Mouse (Mus musculus): ENCODE results near the gene Ncoa7. TPM values are rescaled to one million over a fixed set of nuclear protein-coding genes. Genes with fewer than 3 reads are reported as not detected.

Gene Ncoa7
- 12.1 and 14.4 TPM in 2 replicates for polyA plus RNA-seq (2014; fragmentation: Nextera tagmentation; extraction: Ambion mirVana)

DNA sequence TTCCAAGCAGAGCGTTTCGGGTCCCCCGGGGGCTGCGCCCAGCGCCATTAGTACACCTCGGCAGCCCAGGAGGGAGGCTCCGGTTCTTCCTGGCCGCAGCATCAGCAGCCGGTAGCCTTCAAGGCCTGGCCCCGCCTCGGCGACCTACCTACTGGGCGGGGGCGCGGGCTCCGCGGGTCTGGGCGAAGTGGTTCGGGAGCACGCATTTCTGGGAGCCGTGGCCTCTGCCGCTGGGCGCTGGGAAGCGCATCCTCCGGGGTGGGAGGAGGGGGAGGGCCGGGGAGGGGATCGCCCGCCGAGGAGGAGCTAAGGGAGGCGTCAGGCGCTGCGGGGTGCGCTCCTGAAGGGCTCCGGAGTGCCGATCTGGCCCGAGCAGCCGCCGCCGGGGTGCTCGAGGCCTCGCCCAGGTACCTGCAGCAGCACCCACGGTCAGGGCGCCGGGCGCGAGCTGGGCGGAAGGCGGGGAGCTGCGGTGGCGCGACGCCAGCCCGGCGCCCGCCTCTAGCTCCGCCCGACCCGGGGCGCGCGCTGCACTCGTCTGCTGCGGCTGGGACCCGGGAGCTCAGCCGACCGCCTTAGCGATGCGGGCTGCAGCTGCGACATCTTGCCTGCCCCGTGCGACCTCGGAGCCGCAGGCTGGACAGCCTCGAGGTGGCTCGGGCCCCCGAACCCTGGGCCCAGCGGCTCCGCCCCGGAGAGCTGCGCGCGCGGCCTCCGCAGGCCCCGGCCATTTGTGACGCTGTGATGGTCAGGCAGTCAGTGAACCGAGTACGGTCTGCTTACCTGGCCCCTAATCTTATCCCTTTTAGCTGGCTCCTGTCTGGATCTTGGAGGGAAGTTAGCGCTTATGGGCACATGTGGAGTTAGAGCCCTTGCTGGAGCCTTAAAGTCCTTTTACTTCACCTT is at the start of gene Ncoa7:
Gene Ncoa7, minus strand, starts transcription at position 646 of the 906 bp plus-strand sequence.
- Histone ChIP-seq H3K4me2 (replicated peaks; ENCODE audit: low read depth, low read length) (peak within 1 kb of the TSS; percentile 70), H3K27ac (ENCODE audit: low read length) (peak within 1 kb of the TSS; percentile 97), H3K36me3 (ENCODE audit: control insufficient read depth, insufficient read depth, low read length) (no peaks in the 10 kb centered on the region), H3K4me1 (ENCODE audit: control insufficient read depth, insufficient read depth, low read length) (no peaks in the 10 kb centered on the region), H3K9ac (replicated peaks; ENCODE audit: low read depth, low read length) (peak within 1 kb of the TSS; percentile 83), H3K9me3 (ENCODE audit: control insufficient read depth, low read depth, low read length) (no peaks in the 10 kb centered on the region), H3K4me3 (ENCODE audit: low read depth, low read length) (peak within 1 kb of the TSS; percentile 85), H3K27me3 (ENCODE audit: control insufficient read depth, insufficient read depth, low read length) (no peaks in the 10 kb centered on the region)
- WGBS = under 1% methylated on average over 82 of the region's 89 CpGs
- peak; percentile 93 for ATAC-seq (ENCODE audit: insufficient number of reproducible peaks, insufficient read depth, low FRiP score, low read depth)

DNA sequence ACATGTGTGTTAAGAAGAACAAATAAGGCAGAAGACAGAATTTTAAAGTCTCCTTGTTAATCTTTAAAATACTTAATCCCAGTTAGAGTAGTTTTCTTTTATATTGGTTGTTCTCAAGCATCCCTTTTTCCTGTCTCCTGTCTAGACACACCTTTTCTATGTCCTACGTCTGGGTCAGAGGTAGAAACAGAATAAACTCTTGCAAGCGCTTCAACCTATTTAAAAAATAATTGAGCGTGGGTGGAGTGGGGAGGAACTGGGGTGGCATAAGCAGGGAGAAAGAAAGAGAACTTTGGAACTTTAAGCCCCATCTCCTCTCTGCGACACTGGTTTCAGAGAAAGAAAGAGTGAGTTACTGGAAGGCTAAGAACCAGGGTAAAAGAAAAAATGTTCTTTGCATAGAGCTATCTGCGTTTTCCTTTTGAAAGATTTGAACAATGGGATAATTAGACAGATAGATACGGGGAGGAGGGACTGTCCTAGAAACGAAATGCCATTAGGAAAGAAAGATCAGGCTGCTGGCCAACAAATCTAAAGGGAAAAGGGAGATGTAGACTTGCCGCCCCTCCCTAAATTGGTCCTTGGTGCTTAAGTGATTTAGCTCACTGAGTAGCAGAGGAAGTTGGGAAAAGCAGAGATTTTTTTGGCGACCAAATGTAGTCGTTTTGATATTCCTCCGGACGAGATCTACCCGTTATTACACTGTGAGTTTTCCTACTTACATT is 42.1 kb upstream of the Ncoa7 start:
- ATAC-seq (ENCODE audit: insufficient number of reproducible peaks, insufficient read depth, low FRiP score, low read depth) = no peak
- Histone ChIP-seq H3K4me2 (replicated peaks; ENCODE audit: low read depth, low read length) (no peak overlapping the region), H3K27ac (ENCODE audit: low read length) (no peak overlapping the region), H3K27me3 (ENCODE audit: control insufficient read depth, insufficient read depth, low read length) (no peaks in the 10 kb centered on the region), H3K4me3 (ENCODE audit: low read depth, low read length) (no peak overlapping the region), H3K36me3 (ENCODE audit: control insufficient read depth, insufficient read depth, low read length) (no peaks in the 10 kb centered on the region), H3K9me3 (ENCODE audit: control insufficient read depth, low read depth, low read length) (no peaks in the 10 kb centered on the region), H3K9ac (replicated peaks; ENCODE audit: low read depth, low read length) (no peak overlapping the region), H3K4me1 (ENCODE audit: control insufficient read depth, insufficient read depth, low read length) (peaks cover 7% of the 10 kb centered on the region; the same call in 1 of the 2 replicates)
- 26% methylated on average over 13 of the region's 13 CpGs for WGBS

DNA sequence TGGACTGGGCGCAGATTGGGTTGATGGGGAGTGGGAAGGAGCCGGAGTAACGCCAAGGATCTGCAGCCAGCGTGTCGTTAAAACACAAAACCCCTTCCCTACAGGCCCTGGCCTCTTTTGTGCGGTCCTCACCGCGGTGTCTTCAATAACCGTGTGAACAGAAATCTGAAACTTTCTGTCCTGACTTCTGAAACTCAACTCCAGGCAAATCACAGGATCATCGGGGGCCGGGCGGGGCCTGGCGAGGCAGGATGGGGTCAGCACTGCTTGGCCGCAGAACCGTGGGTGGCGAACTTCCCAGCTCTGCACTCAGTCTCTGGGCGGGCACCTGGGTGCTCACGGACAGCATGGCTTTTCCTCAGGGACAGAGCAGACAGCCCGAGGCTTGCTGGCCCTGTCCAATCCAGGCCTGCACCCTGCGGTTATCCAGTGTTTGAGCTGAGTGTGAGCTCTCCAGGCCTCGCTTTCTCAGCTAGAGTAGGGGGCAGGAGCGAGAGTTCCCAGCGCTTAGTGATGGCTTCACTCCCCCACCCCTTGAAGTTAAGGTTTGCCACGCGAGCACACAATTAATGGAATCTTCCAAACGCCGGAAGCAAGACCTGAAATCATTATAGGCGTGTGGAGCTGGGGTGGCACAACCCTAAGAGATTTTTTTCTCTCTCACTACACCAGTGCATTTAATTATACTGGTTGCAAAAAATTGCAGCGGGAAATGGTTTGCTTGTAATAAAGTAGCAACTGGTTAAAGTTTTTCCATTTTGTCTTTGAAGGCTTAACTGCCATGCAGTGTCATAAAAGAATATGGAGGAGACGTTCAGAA is 41.3 kb upstream of the Ncoa7 start:
- Histone ChIP-seq H3K9ac (replicated peaks; ENCODE audit: low read depth, low read length) (peak overlapping the region; percentile 25; the same call in 1 of the 2 replicates), H3K27me3 (ENCODE audit: control insufficient read depth, insufficient read depth, low read length) (no peaks in the 10 kb centered on the region), H3K4me3 (ENCODE audit: low read depth, low read length) (peak overlapping the region; percentile 50), H3K9me3 (ENCODE audit: control insufficient read depth, low read depth, low read length) (no peaks in the 10 kb centered on the region), H3K27ac (ENCODE audit: low read length) (peak overlapping the region; percentile 50; the same call in 1 of the 2 replicates), H3K36me3 (ENCODE audit: control insufficient read depth, insufficient read depth, low read length) (no peaks in the 10 kb centered on the region), H3K4me1 (ENCODE audit: control insufficient read depth, insufficient read depth, low read length) (peaks cover 7% of the 10 kb centered on the region; the same call in 1 of the 2 replicates), H3K4me2 (replicated peaks; ENCODE audit: low read depth, low read length) (peak overlapping the region; percentile 77)
- WGBS = 9% methylated on average over 30 of the region's 30 CpGs
- no peak for ATAC-seq (ENCODE audit: insufficient number of reproducible peaks, insufficient read depth, low FRiP score, low read depth)

DNA sequence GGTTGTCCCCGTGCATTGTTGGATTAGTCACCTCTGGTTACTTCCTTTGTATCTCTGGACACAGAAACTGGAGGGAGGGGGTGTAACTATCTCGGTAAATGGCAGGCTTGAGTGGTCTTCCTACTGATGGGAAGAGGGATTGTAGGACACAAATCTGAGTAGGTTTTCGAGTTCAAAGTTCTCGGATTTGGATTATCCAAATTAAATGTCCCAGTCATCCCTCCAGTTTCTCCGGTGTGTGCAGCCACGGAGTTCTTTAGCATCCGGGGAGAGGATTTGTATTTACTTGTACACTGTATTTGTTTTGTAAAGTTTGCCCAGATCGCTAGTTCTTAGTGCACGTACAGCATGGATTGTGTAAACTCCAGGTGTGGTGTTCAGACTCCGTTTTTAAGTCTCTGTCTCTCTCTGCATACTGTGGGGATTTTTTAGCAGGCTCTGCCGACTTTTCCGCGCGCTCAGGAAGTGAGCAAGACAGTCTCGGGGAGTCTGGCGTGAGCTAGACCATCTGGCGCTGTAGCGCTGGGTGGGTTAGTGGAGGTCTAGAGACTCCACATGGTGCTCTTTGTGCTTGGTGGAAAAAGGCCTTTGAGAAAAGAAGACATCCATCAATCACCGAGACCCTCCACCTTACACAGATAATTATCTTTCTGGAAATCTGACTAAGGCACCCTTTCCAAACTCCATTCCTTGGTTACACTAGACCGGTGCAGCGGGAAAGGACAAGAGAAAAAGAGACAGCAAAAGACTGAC is 40.5 kb upstream of the Ncoa7 start:
- ATAC-seq (ENCODE audit: insufficient number of reproducible peaks, insufficient read depth, low FRiP score, low read depth) = no peak
- no peak overlapping the region; the same call in 1 of the 2 replicates for H3K9ac ChIP-seq (replicated peaks; ENCODE audit: low read depth, low read length)
- under 1% methylated on average over 21 of the region's 21 CpGs for WGBS

DNA sequence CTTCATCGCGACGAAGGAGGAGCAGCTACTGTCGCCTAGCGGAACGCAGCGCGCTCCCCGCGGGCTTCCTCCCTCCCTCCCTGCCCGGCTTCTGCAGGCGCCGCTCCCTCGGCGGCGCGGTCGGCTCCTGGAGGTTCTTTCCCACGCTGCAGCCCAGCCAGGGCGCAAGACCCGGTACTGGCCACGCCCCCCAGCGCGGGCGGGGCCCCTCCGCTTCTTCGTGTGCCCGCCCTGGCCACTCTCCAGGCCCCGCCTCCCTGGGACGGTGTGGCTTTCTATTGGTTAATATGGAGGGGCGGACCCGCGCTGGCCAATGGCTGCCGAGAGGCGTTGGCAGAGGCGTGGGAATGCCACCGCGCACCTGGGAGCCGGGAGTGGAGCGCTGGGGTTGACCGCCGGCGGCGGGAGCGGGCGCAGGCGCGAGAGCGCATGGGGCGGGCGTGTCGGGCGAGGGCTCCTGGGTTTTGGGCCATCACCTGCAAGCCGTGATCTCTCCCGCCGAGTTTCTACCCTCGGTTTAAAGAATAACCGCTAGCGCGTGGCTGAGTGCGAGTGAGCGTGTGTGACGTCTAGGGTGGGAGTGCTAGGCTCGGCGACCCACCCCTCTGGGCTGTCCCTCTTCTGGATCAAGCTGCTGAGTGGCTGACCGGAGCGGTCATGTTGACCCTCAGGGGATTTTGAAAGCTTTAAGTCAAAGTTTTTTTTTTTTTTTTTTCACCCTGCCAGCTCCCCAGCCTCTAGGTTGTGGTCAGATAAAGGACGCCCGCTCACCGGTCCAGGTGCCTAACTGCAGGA is 39.7 kb upstream of the Ncoa7 start, which contains the start of gene Hey2:
Gene Hey2, minus strand, starts transcription at position 159 of the 795 bp plus-strand sequence.
- H3K9me3 ChIP-seq (ENCODE audit: control insufficient read depth, low read depth, low read length) = no peaks in the 10 kb centered on the region
- WGBS = under 1% methylated on average over 68 of the region's 70 CpGs
- H3K4me3 ChIP-seq (ENCODE audit: low read depth, low read length) = peak within 1 kb of the TSS; percentile 50
- no peaks in the 10 kb centered on the region for H3K27me3 ChIP-seq (ENCODE audit: control insufficient read depth, insufficient read depth, low read length)
- H3K9ac ChIP-seq (replicated peaks; ENCODE audit: low read depth, low read length) = peak within 1 kb of the TSS; percentile 22
- H3K36me3 ChIP-seq (ENCODE audit: control insufficient read depth, insufficient read depth, low read length) = no peaks in the 10 kb centered on the region
- ATAC-seq (ENCODE audit: insufficient number of reproducible peaks, insufficient read depth, low FRiP score, low read depth) = peak; percentile 99
- peaks cover 7% of the 10 kb centered on the region; the same call in 1 of the 2 replicates for H3K4me1 ChIP-seq (ENCODE audit: control insufficient read depth, insufficient read depth, low read length)
- peak within 1 kb of the TSS; percentile 77 for H3K4me2 ChIP-seq (replicated peaks; ENCODE audit: low read depth, low read length)
- H3K27ac ChIP-seq (ENCODE audit: low read length) = peak within 1 kb of the TSS; percentile 50

More for the DNA sequence above, 40.5 kb upstream of the Ncoa7 start:
- H3K27me3 ChIP-seq (ENCODE audit: control insufficient read depth, insufficient read depth, low read length) = no peaks in the 10 kb centered on the region
- peak overlapping the region; percentile 50 for H3K4me3 ChIP-seq (ENCODE audit: low read depth, low read length)
- H3K36me3 ChIP-seq (ENCODE audit: control insufficient read depth, insufficient read depth, low read length) = no peaks in the 10 kb centered on the region
- no peaks in the 10 kb centered on the region for H3K9me3 ChIP-seq (ENCODE audit: control insufficient read depth, low read depth, low read length)
- H3K4me1 ChIP-seq (ENCODE audit: control insufficient read depth, insufficient read depth, low read length) = peaks cover 7% of the 10 kb centered on the region; the same call in 1 of the 2 replicates
- H3K4me2 ChIP-seq (replicated peaks; ENCODE audit: low read depth, low read length) = peak overlapping the region; percentile 77
- H3K27ac ChIP-seq (ENCODE audit: low read length) = peak overlapping the region; percentile 50

DNA sequence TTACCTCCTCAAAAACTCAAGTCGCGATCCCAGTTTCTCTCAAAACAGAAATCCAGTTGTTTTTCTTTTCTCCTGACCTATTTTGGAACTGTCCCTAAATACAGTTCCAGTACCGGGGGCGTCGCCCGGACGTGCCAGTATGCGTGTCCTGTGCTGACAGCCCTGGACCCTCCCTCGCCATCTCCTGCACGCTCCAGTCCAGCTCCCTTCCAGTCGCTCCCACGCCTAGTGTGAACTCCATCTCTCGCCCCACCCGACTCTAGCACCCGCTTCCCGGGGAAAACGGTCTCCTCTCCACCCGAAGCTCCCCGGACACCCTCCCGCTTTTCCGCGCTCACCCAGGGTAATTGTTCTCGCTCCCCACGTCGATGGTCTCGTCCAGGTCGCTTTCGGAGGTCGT is 39.1 kb upstream of the Ncoa7 start:
- Histone ChIP-seq H3K9ac (replicated peaks; ENCODE audit: low read depth, low read length) (peak overlapping the region; percentile 22), H3K4me1 (ENCODE audit: control insufficient read depth, insufficient read depth, low read length) (peaks cover 7% of the 10 kb centered on the region; the same call in 1 of the 2 replicates), H3K36me3 (ENCODE audit: control insufficient read depth, insufficient read depth, low read length) (no peaks in the 10 kb centered on the region), H3K9me3 (ENCODE audit: control insufficient read depth, low read depth, low read length) (no peaks in the 10 kb centered on the region), H3K4me3 (ENCODE audit: low read depth, low read length) (peak overlapping the region; percentile 50), H3K27ac (ENCODE audit: low read length) (no peak overlapping the region), H3K4me2 (replicated peaks; ENCODE audit: low read depth, low read length) (peak overlapping the region; percentile 77), H3K27me3 (ENCODE audit: control insufficient read depth, insufficient read depth, low read length) (no peaks in the 10 kb centered on the region)
- ATAC-seq (ENCODE audit: insufficient number of reproducible peaks, insufficient read depth, low FRiP score, low read depth) = peak; percentile 15; the same call in 1 of the 2 replicates
- WGBS = 0% methylated on average over 29 of the region's 29 CpGs

DNA sequence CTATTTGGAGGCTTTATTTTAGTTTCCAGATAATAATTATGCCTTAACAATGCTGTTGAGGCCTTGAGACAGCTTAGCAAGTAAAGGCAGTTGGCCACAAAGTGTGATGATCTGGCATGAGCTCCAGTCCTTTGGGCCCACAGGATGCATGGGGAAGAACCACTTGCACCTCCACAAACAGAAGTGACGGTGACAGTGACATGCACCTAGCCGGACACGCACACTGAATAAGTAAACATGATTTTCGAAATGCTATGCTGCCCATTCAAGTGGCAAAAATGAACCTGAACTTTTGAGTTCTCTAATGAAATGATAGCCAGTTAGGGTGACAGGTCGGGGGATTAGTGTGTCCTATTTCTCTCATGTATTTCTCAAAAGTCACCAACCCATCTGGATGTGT is 37.7 kb upstream of the Ncoa7 start:
- H3K27me3 ChIP-seq (ENCODE audit: control insufficient read depth, insufficient read depth, low read length) = no peaks in the 10 kb centered on the region
- ATAC-seq (ENCODE audit: insufficient number of reproducible peaks, insufficient read depth, low FRiP score, low read depth) = no peak
- no peak overlapping the region; the same call in 1 of the 2 replicates for H3K4me3 ChIP-seq (ENCODE audit: low read depth, low read length)
- H3K36me3 ChIP-seq (ENCODE audit: control insufficient read depth, insufficient read depth, low read length) = no peaks in the 10 kb centered on the region
- H3K27ac ChIP-seq (ENCODE audit: low read length) = no peak overlapping the region
- H3K9me3 ChIP-seq (ENCODE audit: control insufficient read depth, low read depth, low read length) = no peaks in the 10 kb centered on the region
- H3K4me2 ChIP-seq (replicated peaks; ENCODE audit: low read depth, low read length) = no peak overlapping the region; the same call in 1 of the 2 replicates
- H3K4me1 ChIP-seq (ENCODE audit: control insufficient read depth, insufficient read depth, low read length) = peaks cover 7% of the 10 kb centered on the region; the same call in 1 of the 2 replicates
- H3K9ac ChIP-seq (replicated peaks; ENCODE audit: low read depth, low read length) = no peak overlapping the region
- 74% methylated on average over 5 of the region's 5 CpGs for WGBS

All from stomach, embryonic 14.5 days (tissue).